Mouse (Mus musculus) B cell, adult 67 days (primary cell): Measurements from ENCODE around the gene Dtx1. TPM values are rescaled to one million over a fixed set of nuclear protein-coding genes. Genes with fewer than 3 reads are reported as not detected.

Experiments
- total RNA-seq, 2 experiments: library from RNA; stranded (reverse); gene quantifications; 4 replicates each; pipeline ENCODE4 v1.2.4; 2023

Gene Dtx1
- total RNA-seq, result 100 to 1,000 TPM; 260 to 264 TPM

GRCm38 (mm10) chr5:120711827-120712226 is at the start of gene Dtx1:
Gene Dtx1, minus strand, starts transcription at chr5:120711927.

GRCm38 (mm10) chr5:120749688-120750087 is 38.0 kb upstream of the Dtx1 start, which contains the start of gene Oas2:
Gene Oas2, minus strand, starts transcription at chr5:120749853.

GRCm38 (mm10) chr5:120648569-120649373 is 63.0 kb downstream of the Dtx1 start, which contains the start of gene Rasal1:
Gene Rasal1, plus strand, starts transcription at chr5:120648812.

GRCm38 (mm10) chr5:120634131-120634530 is 77.6 kb downstream of the Dtx1 start, which contains the start of gene Cfap73:
Gene Cfap73, minus strand, starts transcription at chr5:120634235.

Other genes starting within 250 kb of the Dtx1 start
- gene Sdsl, start 239.1 kb downstream of the Dtx1 start, total RNA-seq, result not detected
- gene Sds, start 235.4 kb downstream of the Dtx1 start, total RNA-seq, result not detected
- gene Plbd2, start 208.3 kb downstream of the Dtx1 start, total RNA-seq, result 10 to 100 TPM; 23.9 to 29.9 TPM
- gene Slc8b1, start 200.8 kb downstream of the Dtx1 start, total RNA-seq, result 10 to 100 TPM; 12.7 to 28.1 TPM
- gene Tpcn1, start 123.3 kb downstream of the Dtx1 start, total RNA-seq, result 10 to 100 TPM; 44.3 to 46.9 TPM
- not detected for gene Iqcd, start 122.9 kb downstream of the Dtx1 start, total RNA-seq
- gene Rita1, start 99.3 kb downstream of the Dtx1 start, total RNA-seq, result 1 to 10 TPM; 5.8 to 6.0 TPM
- gene Ddx54, start 99.2 kb downstream of the Dtx1 start, total RNA-seq, result 100 to 1,000 TPM; 170 to 180 TPM
- not detected for gene Cfap73, start 77.7 kb downstream of the Dtx1 start, total RNA-seq
- 10 to 100 TPM; 49.7 to 54.9 TPM for gene Rasal1, start 63.1 kb downstream of the Dtx1 start, total RNA-seq
- 1 to 10 TPM; 5.0 to 9.7 TPM for gene Oas2, start 37.9 kb upstream of the Dtx1 start, total RNA-seq
- 1 to 10 TPM; 1.7 to 5.0 TPM for gene Oas3, start 65.7 kb upstream of the Dtx1 start, total RNA-seq
- gene Oas1e, start 83.6 kb upstream of the Dtx1 start, total RNA-seq, result 1 to 10 TPM in 1 of 2 experiments, under 1 TPM in 1; 0.98 to 2.1 TPM
- gene Oas1c, start 100.6 kb upstream of the Dtx1 start, total RNA-seq, result 10 to 100 TPM; 12.0 to 17.8 TPM
- not detected for gene Oas1f, start 135.4 kb upstream of the Dtx1 start, total RNA-seq
- not detected for gene Oas1h, start 149.5 kb upstream of the Dtx1 start, total RNA-seq
- gene Oas1g, start 175.7 kb upstream of the Dtx1 start, total RNA-seq, result not detected
- 1 to 10 TPM; 2.7 to 3.8 TPM for gene Oas1a, start 195.6 kb upstream of the Dtx1 start, total RNA-seq
- gene Oas1d, start 202.6 kb upstream of the Dtx1 start, total RNA-seq, result not detected